Mouse (Mus musculus): ENCODE data around the gene Zswim8. TPM values are rescaled to one million over a fixed set of nuclear protein-coding genes. Genes with fewer than 3 reads are reported as not detected.

Zswim8 gene
- 100 to 1,000 TPM; 170 to 210 (median 191) TPM for total RNA-seq (2022)

- DNase-seq (ENCODE audit: low spot score in 2 of 2): peak; percentile 86 to 90
These were observed at the start of gene Zswim8 for GRCm38 (mm10) chr14:20707201-20708190. TSS of gene Zswim8 (plus strand) at chr14:20707552.

GRCm38 (mm10) chr14:20658326-20658725, 49.0 kb upstream of the Zswim8 start:
- no peak for DNase-seq (ENCODE audit: low spot score in 2 of 2)

- DNase-seq (ENCODE audit: low spot score in 2 of 2): no peak
These were observed 48.5 kb upstream of the Zswim8 start for GRCm38 (mm10) chr14:20658902-20659301.

GRCm38 (mm10) chr14:20659687-20660086, 47.7 kb upstream of the Zswim8 start:
- no peak for DNase-seq (ENCODE audit: low spot score in 2 of 2)

GRCm38 (mm10) chr14:20660827-20661660, 46.3 kb upstream of the Zswim8 start:
- DNase-seq (ENCODE audit: low spot score in 2 of 2): peak; percentile 93 to 95

- DNase-seq (ENCODE audit: low spot score in 2 of 2): no peak
These were observed 45.6 kb upstream of the Zswim8 start for GRCm38 (mm10) chr14:20661661-20662331.

GRCm38 (mm10) chr14:20662740-20663139, 44.6 kb upstream of the Zswim8 start:
- no peak for DNase-seq (ENCODE audit: low spot score in 2 of 2)

- no peak for DNase-seq (ENCODE audit: low spot score in 2 of 2)
These were observed 43.8 kb upstream of the Zswim8 start for GRCm38 (mm10) chr14:20663601-20664000.

GRCm38 (mm10) chr14:20664436-20664835, 42.9 kb upstream of the Zswim8 start:
- DNase-seq (ENCODE audit: low spot score in 2 of 2): no peak

GRCm38 (mm10) chr14:20667469-20667868, 39.9 kb upstream of the Zswim8 start:
- DNase-seq (ENCODE audit: low spot score in 2 of 2): no peak

- no peak for DNase-seq (ENCODE audit: low spot score in 2 of 2)
These were observed 39.1 kb upstream of the Zswim8 start, which contains the start of gene Synpo2l for GRCm38 (mm10) chr14:20668154-20668810. TSS of gene Synpo2l (minus strand) at chr14:20668354.

GRCm38 (mm10) chr14:20672990-20673389, 34.4 kb upstream of the Zswim8 start:
- no peak for DNase-seq (ENCODE audit: low spot score in 2 of 2)

- peak; percentile 51 to 72 for DNase-seq (ENCODE audit: low spot score in 2 of 2)
These were observed 33.7 kb upstream of the Zswim8 start for GRCm38 (mm10) chr14:20673735-20674063.

- DNase-seq (ENCODE audit: low spot score in 2 of 2): peak; percentile 94 to 95
These were observed 33.1 kb upstream of the Zswim8 start, which contains the start of gene Sec24c for GRCm38 (mm10) chr14:20674064-20674833. TSS of gene Sec24c (plus strand) at chr14:20674308.

GRCm38 (mm10) chr14:20677906-20678305, 29.4 kb upstream of the Zswim8 start:
- no peak for DNase-seq (ENCODE audit: low spot score in 2 of 2)

GRCm38 (mm10) chr14:20681742-20682141, 25.6 kb upstream of the Zswim8 start:
- no peak for DNase-seq (ENCODE audit: low spot score in 2 of 2)

GRCm38 (mm10) chr14:20682498-20682897, 24.9 kb upstream of the Zswim8 start:
- no peak for DNase-seq (ENCODE audit: low spot score in 2 of 2)

- DNase-seq (ENCODE audit: low spot score in 2 of 2): no peak
These were observed 20.8 kb upstream of the Zswim8 start for GRCm38 (mm10) chr14:20686576-20686975.

GRCm38 (mm10) chr14:20689009-20689408, 18.3 kb upstream of the Zswim8 start:
- no peak for DNase-seq (ENCODE audit: low spot score in 2 of 2)

- DNase-seq (ENCODE audit: low spot score in 2 of 2): no peak
These were observed 15.6 kb upstream of the Zswim8 start for GRCm38 (mm10) chr14:20691772-20692171.

Data from layer of hippocampus, adult 8-10 months (tissue).